Mouse (Mus musculus): Measurements from ENCODE around the gene Alg2. TPM values are rescaled to one million over a fixed set of nuclear protein-coding genes. Genes with fewer than 3 reads are reported as not detected.

The Alg2 gene
- total RNA-seq (2014; fragmentation: Nextera tagmentation), result 37.3 and 49.6 TPM in 2 replicates
- 18.8 and 21.5 TPM in 2 replicates for total RNA-seq (2017)

GRCm38 (mm10) chr4:47473968-47474729 lies at the start of gene Alg2, which contains the start of gene Sec61b:
TSS of gene Alg2 (minus strand) at chr4:47474333.
TSS of gene Sec61b (plus strand) at chr4:47474658.
- peak; percentile 91 for ATAC-seq (replicated peaks; ENCODE audit: poor library complexity, severe bottlenecking)

- ATAC-seq (replicated peaks; ENCODE audit: poor library complexity, severe bottlenecking), result 0 out of 2 replicates have a peak, but pooled peaks have one; percentile 30
Observed at GRCm38 (mm10) chr4:47521884-47522605, 47.9 kb upstream of the Alg2 start.

- ATAC-seq (replicated peaks; ENCODE audit: poor library complexity, severe bottlenecking), result no peak
Observed at GRCm38 (mm10) chr4:47520076-47520475, 45.9 kb upstream of the Alg2 start.

- ATAC-seq (replicated peaks; ENCODE audit: poor library complexity, severe bottlenecking), result no peak
Observed at GRCm38 (mm10) chr4:47518551-47519181, 44.5 kb upstream of the Alg2 start.

- no peak for ATAC-seq (replicated peaks; ENCODE audit: poor library complexity, severe bottlenecking)
Observed at GRCm38 (mm10) chr4:47504841-47505517, 30.8 kb upstream of the Alg2 start.

- no peak for ATAC-seq (replicated peaks; ENCODE audit: poor library complexity, severe bottlenecking)
Observed at GRCm38 (mm10) chr4:47503045-47503444, 28.9 kb upstream of the Alg2 start.

GRCm38 (mm10) chr4:47502546-47502971 lies 28.4 kb upstream of the Alg2 start:
- peak; percentile 87 for ATAC-seq (replicated peaks; ENCODE audit: poor library complexity, severe bottlenecking)

GRCm38 (mm10) chr4:47499121-47499545 lies 25.0 kb upstream of the Alg2 start:
- ATAC-seq (replicated peaks; ENCODE audit: poor library complexity, severe bottlenecking), result no peak

- ATAC-seq (replicated peaks; ENCODE audit: poor library complexity, severe bottlenecking), result no peak
Observed at GRCm38 (mm10) chr4:47497811-47498385, 23.8 kb upstream of the Alg2 start.

GRCm38 (mm10) chr4:47494686-47495085 lies 20.6 kb upstream of the Alg2 start:
- ATAC-seq (replicated peaks; ENCODE audit: poor library complexity, severe bottlenecking), result 0 out of 2 replicates have a peak, but pooled peaks have one; percentile 17

GRCm38 (mm10) chr4:47494137-47494536 lies 20.0 kb upstream of the Alg2 start:
- no peak for ATAC-seq (replicated peaks; ENCODE audit: poor library complexity, severe bottlenecking)

- ATAC-seq (replicated peaks; ENCODE audit: poor library complexity, severe bottlenecking), result no peak
Observed at GRCm38 (mm10) chr4:47493456-47493855, 19.3 kb upstream of the Alg2 start.

GRCm38 (mm10) chr4:47492311-47493086 lies 18.4 kb upstream of the Alg2 start:
- no peak for ATAC-seq (replicated peaks; ENCODE audit: poor library complexity, severe bottlenecking)

GRCm38 (mm10) chr4:47491243-47491642 lies 17.1 kb upstream of the Alg2 start:
- peak; percentile 80 for ATAC-seq (replicated peaks; ENCODE audit: poor library complexity, severe bottlenecking)

- no peak for ATAC-seq (replicated peaks; ENCODE audit: poor library complexity, severe bottlenecking)
Observed at GRCm38 (mm10) chr4:47480576-47480975, 6.4 kb upstream of the Alg2 start.

GRCm38 (mm10) chr4:47480095-47480494 lies 6.0 kb upstream of the Alg2 start:
- no peak for ATAC-seq (replicated peaks; ENCODE audit: poor library complexity, severe bottlenecking)

GRCm38 (mm10) chr4:47477539-47477938 lies 3.4 kb upstream of the Alg2 start:
- ATAC-seq (replicated peaks; ENCODE audit: poor library complexity, severe bottlenecking), result no peak

- no peak; the same call in 1 of the 2 replicates for ATAC-seq (replicated peaks; ENCODE audit: poor library complexity, severe bottlenecking)
Observed at GRCm38 (mm10) chr4:47474730-47475643, 854 bp upstream of the Alg2 start.

Data from granulocyte monocyte progenitor cell, adult 5-6 weeks (primary cell).